Mouse (Mus musculus): Measurements from ENCODE around the gene 2010111I01Rik. TPM values are rescaled to one million over a fixed set of nuclear protein-coding genes. Genes with fewer than 3 reads are reported as not detected.
"Not testable (repeated sequence)": the region's sequence is repeated elsewhere in the genome, so short reads cannot be mapped to it uniquely, and the experiment has no call there.

Gene 2010111I01Rik
- polyA plus RNA-seq, 1 experiment from 2014 or later = 23.5 TPM

DNA sequence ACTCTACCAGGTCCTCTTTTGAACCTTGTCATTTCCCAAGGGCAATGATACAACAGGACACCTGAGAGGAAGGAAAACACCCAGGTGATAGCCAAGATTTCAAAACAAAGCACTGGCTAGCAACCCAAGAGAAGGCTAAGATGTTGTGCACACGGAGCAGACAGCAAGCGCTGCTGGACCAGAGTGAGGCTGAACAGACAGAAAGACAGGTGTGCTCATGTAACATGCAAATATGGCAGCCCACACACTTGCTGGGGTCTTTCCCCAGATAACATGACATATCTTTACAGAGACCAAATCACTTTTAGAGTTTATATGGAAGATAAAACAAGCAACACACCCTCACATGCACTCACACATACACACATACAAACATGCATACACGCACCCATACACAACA is 379.8 kb downstream of the 2010111I01Rik start:
- Histone ChIP-seq H3K4me3 (ENCODE audit: low read depth, low read length) (no peak overlapping the region), H3K9me3 (replicated peaks; ENCODE audit: control insufficient read depth, low read length) (no peaks in the 10 kb centered on the region), H3K27ac (ENCODE audit: low read depth, low read length) (no peak overlapping the region), H3K27me3 (replicated peaks; ENCODE audit: control insufficient read depth, insufficient read depth, low read length) (no peaks in the 10 kb centered on the region), H3K4me1 (ENCODE audit: control insufficient read depth, insufficient read depth, low read length) (no peaks in the 10 kb centered on the region), H3K36me3 (ENCODE audit: control insufficient read depth, insufficient read depth, low read length) (no peaks in the 10 kb centered on the region), H3K9ac (ENCODE audit: low read length) (no peak overlapping the region), H3K4me2 (ENCODE audit: low read length) (no peak overlapping the region)
- DNase-seq (ENCODE audit: low spot score) (no peak), ATAC-seq (no peak)
- WGBS = 94% methylated on average over 3 of the region's 3 CpGs

GRCm38 (mm10) chr13:63345476-63346225 is 381.0 kb downstream of the 2010111I01Rik start:
- H3K4me2 ChIP-seq (ENCODE audit: low read length) = no peak overlapping the region
- H3K4me1 ChIP-seq (ENCODE audit: control insufficient read depth, insufficient read depth, low read length) = no peaks in the 10 kb centered on the region
- no peaks in the 10 kb centered on the region for H3K36me3 ChIP-seq (ENCODE audit: control insufficient read depth, insufficient read depth, low read length)
- no peaks in the 10 kb centered on the region for H3K27me3 ChIP-seq (replicated peaks; ENCODE audit: control insufficient read depth, insufficient read depth, low read length)
- no peak overlapping the region for H3K27ac ChIP-seq (ENCODE audit: low read depth, low read length)
- H3K9me3 ChIP-seq (replicated peaks; ENCODE audit: control insufficient read depth, low read length) = no peaks in the 10 kb centered on the region
- 76% methylated on average over 5 of the region's 5 CpGs for WGBS
- DNase-seq (ENCODE audit: low spot score) (no peak), ATAC-seq (no peak)
- no peak overlapping the region for H3K9ac ChIP-seq (ENCODE audit: low read length)
- H3K4me3 ChIP-seq (ENCODE audit: low read depth, low read length) = no peak overlapping the region

DNA sequence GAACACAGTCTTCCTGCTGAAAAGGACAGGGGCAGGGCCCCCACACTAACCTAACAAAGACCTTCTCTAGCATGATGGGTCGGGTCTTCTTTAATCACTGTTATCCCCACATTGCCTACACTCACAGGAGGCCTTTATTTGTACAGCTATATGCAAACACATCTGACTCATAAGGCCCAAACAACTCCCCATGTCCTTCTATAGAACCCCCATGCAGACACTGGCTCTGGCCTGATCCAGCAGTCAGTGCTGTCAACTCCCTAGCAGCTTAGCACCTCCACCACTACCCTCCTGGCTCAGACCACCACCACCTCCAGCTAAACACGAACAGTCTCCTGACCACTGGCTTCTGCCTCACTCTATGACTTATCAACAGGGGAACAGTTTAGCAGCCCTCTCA is 382.9 kb downstream of the 2010111I01Rik start:
- DNase-seq (ENCODE audit: low spot score) (no peak), ATAC-seq (no peak)
- Histone ChIP-seq H3K4me1 (ENCODE audit: control insufficient read depth, insufficient read depth, low read length) (no peaks in the 10 kb centered on the region), H3K9me3 (replicated peaks; ENCODE audit: control insufficient read depth, low read length) (no peaks in the 10 kb centered on the region), H3K27ac (ENCODE audit: low read depth, low read length) (no peak overlapping the region), H3K9ac (ENCODE audit: low read length) (no peak overlapping the region), H3K36me3 (ENCODE audit: control insufficient read depth, insufficient read depth, low read length) (no peaks in the 10 kb centered on the region), H3K4me3 (ENCODE audit: low read depth, low read length) (no peak overlapping the region), H3K27me3 (replicated peaks; ENCODE audit: control insufficient read depth, insufficient read depth, low read length) (no peaks in the 10 kb centered on the region), H3K4me2 (ENCODE audit: low read length) (no peak overlapping the region)
- 81% methylated on average over 2 of the region's 2 CpGs for WGBS

GRCm38 (mm10) chr13:63350076-63350475 is 385.4 kb downstream of the 2010111I01Rik start:
- H3K27ac ChIP-seq (ENCODE audit: low read depth, low read length) = no peak overlapping the region
- ATAC-seq (no peak), DNase-seq (ENCODE audit: low spot score) (no peak)
- no peak overlapping the region for H3K4me3 ChIP-seq (ENCODE audit: low read depth, low read length)
- H3K27me3 ChIP-seq (replicated peaks; ENCODE audit: control insufficient read depth, insufficient read depth, low read length) = no peaks in the 10 kb centered on the region
- no peaks in the 10 kb centered on the region for H3K36me3 ChIP-seq (ENCODE audit: control insufficient read depth, insufficient read depth, low read length)
- no peaks in the 10 kb centered on the region for H3K9me3 ChIP-seq (replicated peaks; ENCODE audit: control insufficient read depth, low read length)
- H3K4me2 ChIP-seq (ENCODE audit: low read length) = no peak overlapping the region
- H3K4me1 ChIP-seq (ENCODE audit: control insufficient read depth, insufficient read depth, low read length) = no peaks in the 10 kb centered on the region
- WGBS = 96% methylated on average over 4 of the region's 4 CpGs
- H3K9ac ChIP-seq (ENCODE audit: low read length) = no peak overlapping the region

GRCm38 (mm10) chr13:63353312-63353711 is 388.6 kb downstream of the 2010111I01Rik start:
- not testable (repeated sequence) for H3K9ac ChIP-seq (ENCODE audit: low read length); H3K4me3 ChIP-seq (ENCODE audit: low read depth, low read length); H3K4me1 ChIP-seq (ENCODE audit: control insufficient read depth, insufficient read depth, low read length); H3K36me3 ChIP-seq (ENCODE audit: control insufficient read depth, insufficient read depth, low read length); H3K9me3 ChIP-seq (replicated peaks; ENCODE audit: control insufficient read depth, low read length); DNase-seq (ENCODE audit: low spot score); H3K27ac ChIP-seq (ENCODE audit: low read depth, low read length); H3K27me3 ChIP-seq (replicated peaks; ENCODE audit: control insufficient read depth, insufficient read depth, low read length); H3K4me2 ChIP-seq (ENCODE audit: low read length); ATAC-seq
- WGBS = 86% methylated on average over 4 of the region's 4 CpGs

- Histone ChIP-seq H3K9ac (ENCODE audit: low read length) (no peak overlapping the region), H3K27me3 (replicated peaks; ENCODE audit: control insufficient read depth, insufficient read depth, low read length) (no peaks in the 10 kb centered on the region), H3K4me1 (ENCODE audit: control insufficient read depth, insufficient read depth, low read length) (no peaks in the 10 kb centered on the region), H3K27ac (ENCODE audit: low read depth, low read length) (no peak overlapping the region), H3K4me2 (ENCODE audit: low read length) (no peak overlapping the region), H3K36me3 (ENCODE audit: control insufficient read depth, insufficient read depth, low read length) (no peaks in the 10 kb centered on the region), H3K9me3 (replicated peaks; ENCODE audit: control insufficient read depth, low read length) (no peaks in the 10 kb centered on the region), H3K4me3 (ENCODE audit: low read depth, low read length) (no peak overlapping the region)
- no peak for ATAC-seq
- DNase-seq (ENCODE audit: low spot score) = no peak
- 92% methylated on average over 4 of the region's 4 CpGs for WGBS
These were observed 391.4 kb downstream of the 2010111I01Rik start for GRCm38 (mm10) chr13:63356101-63356500.

DNA sequence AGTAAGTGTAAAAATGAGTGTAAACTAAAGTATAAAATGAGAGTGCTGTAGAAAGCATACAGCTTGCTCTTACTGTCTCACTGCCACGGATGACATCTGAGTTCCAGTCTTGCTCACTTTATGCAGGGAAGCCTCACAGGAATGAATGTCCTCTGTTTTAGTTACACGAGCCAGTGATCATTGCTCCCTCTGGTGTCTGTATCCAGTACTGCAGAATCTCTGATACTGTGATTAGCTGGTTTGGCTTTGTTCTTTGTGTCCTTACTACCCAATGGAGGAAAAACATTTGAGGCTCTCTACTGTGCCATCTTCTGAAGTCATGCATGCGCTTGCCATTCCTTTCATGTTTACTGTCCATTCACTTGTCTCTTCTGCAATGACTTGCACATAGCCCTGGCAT is 391.9 kb downstream of the 2010111I01Rik start:
- Histone ChIP-seq H3K27ac (ENCODE audit: low read depth, low read length) (no peak overlapping the region), H3K4me2 (ENCODE audit: low read length) (no peak overlapping the region), H3K4me1 (ENCODE audit: control insufficient read depth, insufficient read depth, low read length) (no peaks in the 10 kb centered on the region), H3K27me3 (replicated peaks; ENCODE audit: control insufficient read depth, insufficient read depth, low read length) (no peaks in the 10 kb centered on the region), H3K36me3 (ENCODE audit: control insufficient read depth, insufficient read depth, low read length) (no peaks in the 10 kb centered on the region), H3K9me3 (replicated peaks; ENCODE audit: control insufficient read depth, low read length) (no peaks in the 10 kb centered on the region), H3K9ac (ENCODE audit: low read length) (no peak overlapping the region), H3K4me3 (ENCODE audit: low read depth, low read length) (no peak overlapping the region)
- DNase-seq (ENCODE audit: low spot score) (peak; percentile 84), ATAC-seq (peak; percentile 46)
- 41% methylated on average over 3 of the region's 3 CpGs for WGBS

DNA sequence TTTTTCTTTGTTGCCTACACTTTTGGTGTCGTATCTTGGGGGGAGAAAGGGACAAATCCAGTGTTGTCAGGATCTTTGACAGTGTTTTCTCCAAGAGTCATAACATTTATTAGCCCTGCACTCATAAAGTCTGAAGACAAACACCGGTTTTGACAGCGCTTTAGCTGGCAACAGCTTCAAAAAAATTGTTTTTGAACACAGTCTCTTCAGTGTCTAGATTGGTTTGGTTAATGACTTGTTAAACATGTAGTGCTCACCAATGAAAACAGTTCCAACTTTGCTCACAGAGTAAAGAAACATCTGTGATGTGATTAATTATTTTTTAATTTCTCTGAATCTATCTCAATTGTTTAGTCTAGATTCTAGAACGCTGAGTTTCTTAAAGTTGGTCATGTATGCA is 394.7 kb downstream of the 2010111I01Rik start:
- no peaks in the 10 kb centered on the region for H3K9me3 ChIP-seq (replicated peaks; ENCODE audit: control insufficient read depth, low read length)
- 93% methylated on average over 4 of the region's 4 CpGs for WGBS

DNA sequence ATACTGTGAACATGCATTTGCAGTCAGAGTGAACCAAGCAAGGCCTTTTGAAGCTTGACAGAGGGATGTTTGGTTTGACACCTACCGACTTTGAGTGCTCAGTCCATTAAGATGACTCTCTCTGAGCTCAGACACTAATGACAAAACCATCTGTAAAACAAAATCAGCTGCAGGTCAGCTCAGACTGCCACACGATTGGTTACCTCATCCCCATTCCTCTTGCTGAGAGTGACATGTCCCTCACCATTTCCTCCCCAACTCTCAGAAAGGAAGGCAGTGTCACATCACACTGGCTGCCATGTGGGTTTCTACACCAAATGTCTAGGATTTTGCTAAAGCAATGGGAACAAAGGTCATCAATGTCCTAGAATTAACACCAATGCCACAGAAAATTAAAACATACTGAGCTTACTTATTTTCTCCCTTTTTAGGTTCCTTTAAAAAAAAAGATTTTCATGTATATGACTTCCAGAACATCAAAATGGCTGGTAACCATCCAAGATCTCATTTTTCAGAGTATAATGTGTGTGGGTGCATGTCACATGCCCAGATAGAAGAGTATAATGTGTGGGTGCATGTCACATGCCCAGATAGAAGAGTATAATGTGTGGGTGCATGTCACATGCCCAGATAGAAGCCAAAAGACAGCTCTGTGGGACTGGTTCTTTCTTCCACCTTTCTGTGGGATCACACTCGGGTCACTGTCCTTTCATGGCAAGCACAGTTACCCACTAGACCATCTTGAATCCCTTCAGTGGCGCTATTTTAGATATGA is 395.6 kb downstream of the 2010111I01Rik start:
- no peak overlapping the region for H3K27ac ChIP-seq (ENCODE audit: low read depth, low read length)
- no peak overlapping the region for H3K4me2 ChIP-seq (ENCODE audit: low read length)
- no peaks in the 10 kb centered on the region for H3K4me1 ChIP-seq (ENCODE audit: control insufficient read depth, insufficient read depth, low read length)
- H3K36me3 ChIP-seq (ENCODE audit: control insufficient read depth, insufficient read depth, low read length) = no peaks in the 10 kb centered on the region
- no peaks in the 10 kb centered on the region for H3K9me3 ChIP-seq (replicated peaks; ENCODE audit: control insufficient read depth, low read length)
- 88% methylated on average over 4 of the region's 4 CpGs for WGBS
- DNase-seq (ENCODE audit: low spot score) (no peak), ATAC-seq (no peak)
- H3K4me3 ChIP-seq (ENCODE audit: low read depth, low read length) = no peak overlapping the region
- H3K9ac ChIP-seq (ENCODE audit: low read length) = no peak overlapping the region
- H3K27me3 ChIP-seq (replicated peaks; ENCODE audit: control insufficient read depth, insufficient read depth, low read length) = no peaks in the 10 kb centered on the region

More for the DNA sequence above, 394.7 kb downstream of the 2010111I01Rik start:
- H3K4me3 ChIP-seq (ENCODE audit: low read depth, low read length) = no peak overlapping the region
- no peak overlapping the region for H3K27ac ChIP-seq (ENCODE audit: low read depth, low read length)
- no peaks in the 10 kb centered on the region for H3K4me1 ChIP-seq (ENCODE audit: control insufficient read depth, insufficient read depth, low read length)
- ATAC-seq = no peak
- H3K36me3 ChIP-seq (ENCODE audit: control insufficient read depth, insufficient read depth, low read length) = no peaks in the 10 kb centered on the region
- no peaks in the 10 kb centered on the region for H3K27me3 ChIP-seq (replicated peaks; ENCODE audit: control insufficient read depth, insufficient read depth, low read length)
- no peak overlapping the region for H3K9ac ChIP-seq (ENCODE audit: low read length)
- no peak for DNase-seq (ENCODE audit: low spot score)
- no peak overlapping the region for H3K4me2 ChIP-seq (ENCODE audit: low read length)

All from forebrain, embryonic 14.5 days (tissue).